Mouse (Mus musculus): ENCODE measurements around the gene Adra2b.

Gene Adra2b

DNA sequence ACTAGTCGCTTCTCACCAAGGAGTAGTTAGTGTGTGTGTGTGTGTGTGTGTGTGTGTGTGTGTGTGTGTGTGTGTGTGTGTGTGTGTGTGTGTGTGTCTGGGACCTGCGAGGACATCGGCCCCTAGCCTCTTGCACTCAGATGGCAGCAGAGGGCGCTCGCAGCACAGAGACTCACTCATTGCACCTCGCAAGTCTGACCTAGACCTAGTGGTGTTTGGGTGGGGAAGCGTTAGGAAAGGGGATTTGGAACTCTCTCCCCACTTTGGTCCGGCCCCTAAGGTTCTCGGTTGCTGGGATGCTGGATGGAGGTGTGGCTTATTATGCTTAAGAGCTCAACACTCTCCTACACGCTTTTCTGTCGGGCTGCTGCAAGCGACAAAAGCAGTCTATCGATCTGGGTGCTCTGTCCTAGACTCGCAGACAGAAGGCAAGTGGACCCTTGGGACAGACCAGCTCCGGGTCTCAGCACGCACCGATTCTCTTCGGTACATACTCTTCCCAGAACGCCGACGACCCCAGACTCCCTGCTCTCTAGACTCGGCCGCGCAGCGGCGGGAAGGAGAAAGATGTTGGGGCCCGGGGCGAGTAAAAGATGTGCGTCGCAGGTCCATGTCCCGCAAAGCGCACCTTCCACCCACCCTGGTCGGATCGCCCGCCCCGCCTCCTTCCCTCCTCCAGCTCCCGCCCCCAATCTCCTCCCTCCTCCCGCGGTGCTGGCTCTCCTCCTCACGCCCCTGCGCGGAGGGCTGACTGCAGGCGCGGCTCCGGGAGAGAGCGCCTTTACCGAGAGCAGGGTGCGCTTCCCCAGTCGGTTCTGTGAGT, at the start of gene Adra2b:
Adra2b (plus strand) TSS at position 750 of the 823 bp plus-strand sequence.
- peak; percentile 73 for DNase-seq (ENCODE audit: low read depth, low spot score)

DNA sequence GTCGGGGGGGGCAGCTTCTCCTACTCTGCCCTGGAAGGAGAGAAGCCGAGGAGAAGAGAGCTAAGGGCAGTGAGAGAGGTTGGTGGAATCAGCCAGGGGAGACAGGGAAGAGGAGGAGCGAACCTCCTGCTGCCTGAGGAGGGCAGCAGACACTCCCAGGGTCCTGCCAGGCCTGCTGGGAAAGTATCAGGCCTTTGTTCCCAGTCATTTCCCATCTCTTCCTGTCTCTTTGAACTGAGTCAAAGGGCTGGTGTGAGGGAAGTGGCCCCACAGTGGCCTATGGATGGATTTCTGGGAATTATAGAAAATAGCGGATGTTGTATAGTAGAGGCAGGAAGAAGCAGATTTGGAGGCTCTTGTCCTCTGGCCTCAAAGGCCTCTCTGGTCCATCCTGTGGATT, 49.1 kb upstream of the Adra2b start:
- DNase-seq (ENCODE audit: low read depth, low spot score), result no peak

DNA sequence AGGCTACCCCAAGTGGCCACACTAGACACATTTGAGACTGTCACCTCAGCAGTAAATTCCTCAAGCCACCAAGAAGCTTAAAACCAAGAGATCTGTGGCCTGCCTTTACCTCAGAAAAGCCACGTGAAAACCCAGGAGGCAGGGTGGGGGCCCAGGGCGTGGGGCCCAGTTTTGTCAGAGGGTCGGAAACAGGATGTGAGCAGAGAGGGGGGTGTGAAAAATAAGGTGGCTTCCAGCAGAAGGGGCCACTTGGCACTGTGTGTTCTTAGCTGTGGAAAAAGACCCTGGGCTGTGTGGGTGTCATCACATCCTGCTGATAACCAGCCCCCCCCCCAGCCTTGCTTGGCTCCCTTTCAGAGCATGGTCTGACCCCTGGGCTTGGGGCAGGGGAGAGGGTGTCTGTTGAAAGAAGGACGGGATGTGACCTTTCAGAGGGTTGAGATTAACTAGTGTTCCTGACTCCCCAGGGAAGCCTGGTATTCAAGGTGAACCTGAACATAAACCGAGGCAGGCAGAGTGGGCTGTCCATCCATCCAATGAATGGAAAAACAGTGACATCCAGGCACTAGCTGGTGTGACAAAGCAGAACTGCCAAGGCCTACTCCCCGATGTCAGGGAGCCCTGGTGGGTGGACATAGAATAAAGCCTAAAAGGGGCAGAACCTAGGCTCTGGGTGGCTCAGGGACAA, 48.4 kb upstream of the Adra2b start:
- DNase-seq (ENCODE audit: low read depth, low spot score), result no peak

DNA sequence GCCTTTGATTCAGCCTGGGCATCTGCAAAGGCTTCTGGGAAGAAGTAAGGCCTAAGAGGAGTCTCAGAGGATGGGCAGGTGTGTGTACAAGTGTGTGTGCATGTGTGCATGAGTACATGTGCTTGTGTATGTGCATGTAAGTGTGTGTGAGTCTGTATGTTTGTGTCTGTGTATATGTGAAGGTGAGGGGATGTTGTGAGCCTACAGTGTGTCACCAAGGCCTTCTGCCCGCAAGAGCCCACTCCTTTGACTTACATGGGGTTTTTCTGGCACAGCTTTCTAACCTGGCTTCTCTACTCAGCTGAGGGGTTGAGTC, 47.9 kb upstream of the Adra2b start:
- DNase-seq (ENCODE audit: low read depth, low spot score), result no peak

DNA sequence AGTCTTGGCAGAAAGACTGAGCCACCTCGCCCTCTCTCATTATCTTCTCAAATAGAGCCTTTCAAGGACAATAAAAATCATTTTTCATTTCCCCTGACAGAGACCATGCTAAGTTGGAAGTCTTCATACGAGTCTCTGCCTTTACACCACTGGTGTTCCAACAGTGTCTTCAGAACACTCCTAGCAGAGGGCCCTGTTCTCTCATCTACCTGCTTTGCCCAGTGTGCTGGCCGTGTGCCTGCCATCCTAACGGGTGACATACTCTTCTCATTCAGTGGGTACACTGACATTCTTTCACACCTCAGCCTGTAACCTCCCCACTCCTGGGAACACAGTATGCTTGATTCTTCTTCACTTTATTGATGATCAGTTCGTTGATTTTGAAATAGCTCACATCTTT, 46.6 kb upstream of the Adra2b start:
- DNase-seq (ENCODE audit: low read depth, low spot score), result no peak

DNA sequence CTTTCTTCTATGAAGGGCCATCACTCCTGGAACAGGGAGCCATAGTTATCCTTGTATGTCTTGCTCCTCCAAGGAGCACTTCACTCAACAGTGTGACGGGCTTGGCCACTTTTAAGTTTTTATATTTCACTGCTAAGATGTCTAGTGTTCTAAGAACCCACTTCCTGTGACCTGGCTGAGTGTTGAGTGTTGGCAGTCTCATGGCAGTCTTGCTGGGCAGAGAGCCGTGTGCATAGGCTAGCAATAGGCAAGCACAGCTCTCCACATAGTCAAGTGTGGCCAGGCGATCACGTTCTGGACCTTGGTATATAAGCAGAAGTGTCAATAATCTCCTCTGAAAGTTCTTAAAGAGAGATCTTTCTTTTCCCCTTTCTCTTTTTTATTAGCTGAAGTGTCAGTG, 44.9 kb upstream of the Adra2b start:
- no peak for DNase-seq (ENCODE audit: low read depth, low spot score)

DNA sequence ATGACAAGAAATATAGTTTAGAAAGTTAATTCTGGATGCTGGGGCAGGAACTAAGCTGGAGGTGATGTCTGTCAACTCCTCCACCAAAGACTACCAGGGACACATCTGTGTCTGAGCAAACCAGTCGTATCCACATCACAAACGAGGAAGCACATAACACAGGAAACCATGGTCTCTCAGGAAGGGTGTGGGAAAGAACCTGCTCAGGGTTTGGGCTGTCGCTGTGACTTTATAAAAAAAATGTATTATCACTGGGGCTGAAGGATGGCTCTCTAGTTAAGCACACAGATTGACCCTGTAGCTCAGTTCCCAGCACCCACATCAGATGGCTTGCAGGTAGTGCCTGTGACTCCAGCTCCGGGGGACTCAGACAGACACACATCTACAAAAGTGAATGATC, 43.9 kb upstream of the Adra2b start:
- DNase-seq (ENCODE audit: low read depth, low spot score), result no peak

DNA sequence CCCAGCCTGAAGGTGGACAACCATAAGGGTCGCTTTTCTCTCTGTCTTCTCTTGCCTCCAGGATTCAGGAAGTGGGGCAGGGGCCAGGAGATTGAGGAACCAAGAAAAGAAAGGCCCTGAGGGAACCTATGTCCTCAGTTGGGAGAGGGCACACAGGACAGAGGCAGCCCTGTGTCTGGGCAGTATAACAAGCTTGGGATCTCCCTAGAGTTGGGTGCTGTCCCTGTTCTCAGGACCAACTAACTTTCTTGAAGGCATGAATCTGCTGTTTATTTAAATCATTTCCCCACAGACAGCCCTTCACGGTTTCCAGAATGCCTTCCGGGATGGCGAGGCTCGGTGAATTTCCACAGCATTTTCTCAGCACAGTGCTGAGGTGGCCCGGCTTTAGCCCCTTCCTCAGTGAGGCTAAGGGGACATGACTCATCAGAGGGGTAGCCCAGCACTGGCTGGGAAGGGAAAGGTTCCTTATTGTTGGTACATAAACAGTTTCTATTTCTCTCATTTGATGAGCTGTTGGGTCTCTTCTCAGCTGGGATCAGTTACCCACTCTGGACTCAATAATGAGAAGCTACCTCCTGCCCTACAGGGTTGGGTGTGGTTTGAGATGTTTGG, 40.2 kb upstream of the Adra2b start:
- DNase-seq (ENCODE audit: low read depth, low spot score), result peak; percentile 28

DNA sequence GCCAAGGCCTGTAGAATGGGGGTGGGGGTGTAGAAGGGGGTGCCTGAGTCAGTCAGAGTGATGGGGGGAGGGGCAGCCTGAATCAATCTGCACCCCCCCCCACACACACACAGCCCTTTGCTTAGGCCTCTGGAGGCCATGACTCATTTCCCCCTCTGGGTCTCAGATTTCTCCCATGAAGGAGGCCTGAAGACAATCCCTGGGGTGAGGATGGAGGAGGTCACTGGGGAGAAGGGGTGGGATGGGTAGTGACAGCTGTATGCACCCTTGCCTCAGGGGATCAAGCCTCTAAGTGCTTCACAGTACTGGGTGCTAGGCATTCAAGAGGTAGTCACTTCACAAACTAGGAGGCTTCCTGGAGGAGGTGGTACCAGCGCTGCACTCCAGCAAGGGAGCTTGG, 39.3 kb upstream of the Adra2b start:
- no peak for DNase-seq (ENCODE audit: low read depth, low spot score)

DNA sequence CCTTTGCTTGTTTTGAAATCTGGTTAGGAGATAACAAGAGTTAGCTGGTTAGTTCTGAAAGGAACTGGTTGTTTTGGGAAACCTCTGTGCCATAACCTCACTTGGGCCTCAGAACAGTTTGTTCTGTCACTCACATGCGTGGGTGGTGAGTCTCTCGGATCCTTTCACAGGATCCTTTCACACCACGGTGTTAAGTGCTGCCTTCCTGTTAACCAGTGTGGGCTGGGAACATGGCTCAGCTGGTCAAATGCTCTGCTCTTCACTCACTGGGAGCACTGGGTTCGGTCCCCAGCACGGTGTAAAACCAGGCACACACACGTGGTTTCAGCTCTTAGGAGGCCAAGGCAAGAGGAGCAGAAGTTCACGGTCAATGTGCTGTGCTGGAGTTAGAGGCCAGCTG, 38.6 kb upstream of the Adra2b start:
- DNase-seq (ENCODE audit: low read depth, low spot score), result no peak

DNA sequence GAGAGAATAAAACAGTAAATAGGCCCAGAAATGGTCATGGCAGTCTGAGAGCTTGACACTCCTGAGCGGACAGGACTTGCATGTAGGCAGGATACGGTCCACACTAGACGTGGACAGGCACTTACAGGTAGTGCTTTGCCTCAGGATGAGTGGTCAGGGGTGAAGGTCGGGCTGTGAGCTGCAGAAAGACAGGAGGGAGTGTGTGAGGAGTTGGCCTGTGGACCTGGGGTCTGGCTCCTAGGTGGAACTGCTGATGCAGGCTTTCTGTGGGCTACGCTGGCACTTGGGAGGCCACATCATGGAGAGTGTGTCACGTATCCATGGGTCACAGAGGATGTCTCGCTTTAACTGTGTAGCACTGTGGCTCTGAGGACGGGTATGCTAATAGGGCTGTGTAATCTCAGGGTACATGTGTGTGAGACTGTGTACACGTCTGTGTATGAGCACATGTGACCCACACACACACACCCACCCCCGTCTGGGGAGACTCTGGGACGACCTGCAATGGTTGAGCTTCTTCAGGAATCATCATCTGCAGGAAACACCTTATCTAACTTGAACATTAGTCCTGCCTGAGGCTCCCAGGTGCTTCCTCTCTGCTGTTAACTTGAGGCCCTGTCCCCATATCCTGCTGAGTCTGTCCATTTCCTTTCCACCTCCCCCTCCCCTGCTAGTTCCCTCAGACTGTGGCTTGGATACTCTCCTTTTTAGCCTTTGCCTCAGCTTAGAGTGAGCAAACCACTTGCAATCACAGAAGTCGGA, 34.7 kb upstream of the Adra2b start:
- no peak for DNase-seq (ENCODE audit: low read depth, low spot score)

DNA sequence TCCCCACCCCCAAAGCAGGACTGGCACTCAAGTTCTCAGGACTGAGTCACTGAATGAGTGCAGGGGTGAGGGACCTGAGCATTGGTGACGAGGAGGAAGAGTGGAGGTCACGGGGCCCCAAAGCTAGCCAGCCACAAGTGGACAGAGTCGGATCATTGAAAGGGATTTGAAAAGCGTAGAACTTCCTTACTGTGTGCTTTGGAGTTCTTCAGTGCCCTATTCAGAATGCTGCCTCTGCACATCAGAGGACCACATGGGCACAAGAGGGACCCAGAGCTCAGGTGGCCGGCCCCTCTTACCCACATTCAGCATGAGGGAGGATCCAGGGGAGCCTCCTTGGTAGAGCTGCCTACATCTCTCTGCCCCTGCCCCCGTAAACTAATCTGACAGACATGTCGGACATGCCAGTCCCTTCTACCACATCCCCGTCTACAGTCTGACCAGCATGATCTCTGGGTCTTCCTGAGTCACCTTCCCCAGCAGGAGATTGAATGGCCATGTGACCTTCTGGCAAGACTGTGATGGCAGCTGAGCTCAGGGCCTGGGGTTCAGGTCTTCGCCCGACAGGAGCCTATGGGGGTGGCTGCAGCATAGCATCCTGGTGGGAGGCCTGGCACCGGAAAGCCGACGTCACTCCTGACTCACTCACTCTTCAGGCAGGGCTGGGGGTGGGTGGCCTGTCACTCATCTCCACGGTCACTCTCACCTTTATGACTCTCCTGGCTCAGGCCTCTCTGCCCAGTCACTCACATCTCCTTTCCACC, 30.0 kb upstream of the Adra2b start:
- DNase-seq (ENCODE audit: low read depth, low spot score), result no peak

DNA sequence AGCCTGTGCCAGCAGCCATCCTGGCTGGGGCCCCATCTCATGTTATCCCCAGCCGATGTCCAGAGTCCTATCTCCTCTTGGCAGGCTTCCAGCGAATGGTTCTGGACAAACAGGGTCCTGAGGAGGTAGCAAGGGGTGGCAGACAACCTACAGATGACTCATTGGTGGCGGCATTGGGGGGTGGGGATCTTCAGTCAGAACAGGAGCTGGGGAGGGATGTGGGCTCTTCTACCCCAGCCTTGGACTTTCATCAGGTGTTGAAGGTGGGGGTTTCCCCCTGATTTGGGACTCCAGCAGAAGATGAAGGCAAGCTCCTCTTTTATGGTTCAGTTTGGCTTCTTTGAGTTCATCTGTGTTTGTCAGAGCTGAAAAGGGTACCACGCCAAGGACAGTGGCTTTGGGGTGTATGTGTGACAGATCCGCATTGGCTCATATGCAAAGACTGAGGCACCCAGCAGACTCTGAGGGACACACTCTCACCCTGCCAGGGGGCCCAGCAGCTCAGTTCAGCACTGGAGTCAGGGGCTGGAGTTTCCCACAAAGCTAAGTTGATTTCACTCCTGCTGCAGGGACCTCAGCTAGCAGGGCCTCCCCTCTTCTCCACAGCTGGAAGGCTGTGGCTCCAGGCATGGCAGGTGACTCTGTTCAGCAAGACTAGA, 28.9 kb upstream of the Adra2b start:
- peak; percentile 74 for DNase-seq (ENCODE audit: low read depth, low spot score)

DNA sequence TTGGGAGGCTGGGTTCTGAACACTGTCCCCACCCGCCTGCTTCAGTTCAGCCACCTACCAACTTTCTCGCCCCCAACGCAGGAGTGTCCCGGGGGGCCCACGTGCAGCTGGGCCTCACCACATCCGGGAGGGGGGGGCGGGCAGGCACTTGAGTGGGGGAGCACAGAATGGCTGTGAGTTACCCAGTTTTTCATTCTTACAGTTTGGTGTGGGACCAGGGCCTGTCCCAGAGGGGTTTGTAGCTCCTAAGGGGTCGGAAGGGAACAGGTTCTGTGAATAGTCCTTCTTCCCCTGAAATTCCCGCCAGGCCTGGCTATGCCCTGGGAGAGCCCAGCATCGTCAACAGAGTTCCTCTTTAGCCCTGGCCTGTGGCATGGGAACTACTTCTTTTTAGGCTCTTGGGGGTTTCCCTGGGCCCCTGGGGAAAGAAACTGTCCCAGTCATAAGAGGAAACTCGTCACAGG, 27.9 kb upstream of the Adra2b start:
- DNase-seq (ENCODE audit: low read depth, low spot score), result peak; percentile 94

DNA sequence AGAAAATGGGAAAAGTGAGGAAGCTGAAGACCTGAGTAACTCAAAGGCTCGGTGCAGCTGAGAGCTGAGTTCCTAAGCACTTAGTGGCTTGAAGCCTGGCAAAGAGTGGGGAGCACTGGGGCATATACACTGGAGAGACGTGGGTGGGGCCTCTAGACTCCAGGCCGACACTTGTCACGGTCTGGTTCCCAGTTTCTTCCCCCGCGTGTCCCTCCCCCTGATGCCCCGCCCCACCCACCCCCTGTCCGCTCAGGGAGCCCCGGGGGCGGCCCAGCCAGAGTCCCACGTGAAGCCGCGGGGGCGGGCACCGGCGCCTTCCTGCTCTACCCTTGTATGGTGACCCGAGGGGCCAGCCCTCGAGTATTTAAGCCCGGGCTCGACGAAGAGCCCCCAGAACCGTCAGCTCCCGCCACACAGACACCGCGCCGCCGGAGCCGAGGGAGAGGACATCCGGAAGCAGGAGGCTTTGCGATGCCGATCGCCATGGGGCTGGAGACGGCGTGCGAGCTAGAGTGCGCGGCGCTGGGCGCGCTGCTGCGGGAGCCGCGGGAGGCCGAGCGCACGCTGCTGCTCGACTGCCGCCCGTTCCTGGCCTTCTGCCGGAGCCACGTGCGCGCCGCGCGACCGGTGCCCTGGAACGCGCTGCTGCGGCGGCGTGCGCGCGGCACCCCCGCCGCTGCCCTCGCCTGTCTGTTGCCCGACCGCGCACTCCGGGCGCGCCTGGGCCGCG, 27.1 kb upstream of the Adra2b start, which contains the start of gene Dusp2:
Dusp2 (plus strand) TSS at position 393 of the 730 bp plus-strand sequence.
- DNase-seq (ENCODE audit: low read depth, low spot score), result peak; percentile 99

DNA sequence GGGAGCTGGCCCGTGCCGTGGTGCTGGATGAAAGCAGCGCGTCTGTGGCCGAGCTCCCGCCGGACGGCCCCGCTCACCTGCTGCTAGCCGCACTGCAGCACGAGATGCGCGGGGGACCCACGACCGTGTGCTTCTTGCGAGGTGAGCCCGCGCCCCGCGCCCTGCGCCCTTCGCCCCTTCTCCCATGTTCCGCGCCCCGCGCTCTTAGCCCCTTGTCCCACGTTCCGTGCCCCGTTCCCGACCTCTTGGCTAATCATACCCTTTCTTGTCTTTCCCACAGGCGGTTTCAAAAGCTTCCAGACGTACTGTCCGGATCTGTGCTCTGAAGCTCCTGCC, 26.5 kb upstream of the Adra2b start:
- DNase-seq (ENCODE audit: low read depth, low spot score), result no peak

DNA sequence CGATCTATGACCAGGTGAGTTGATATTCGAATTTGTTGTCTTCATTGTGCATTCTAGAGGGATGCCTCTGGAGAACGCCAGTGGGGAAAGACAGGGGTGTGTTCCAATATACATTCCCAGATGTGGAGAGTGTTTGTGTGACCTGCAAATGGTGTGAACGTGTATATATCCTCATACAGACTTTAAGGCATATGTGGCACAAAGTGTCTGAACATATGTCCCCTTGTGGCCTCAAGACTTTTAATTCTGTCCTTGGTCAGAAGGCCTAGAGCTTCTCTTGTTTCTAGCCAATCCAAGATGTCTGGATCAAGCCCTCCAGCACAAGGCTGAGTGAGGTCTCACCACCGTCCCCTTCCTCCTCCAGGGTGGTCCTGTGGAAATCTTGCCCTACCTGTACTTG, 26.1 kb upstream of the Adra2b start:
- no peak for DNase-seq (ENCODE audit: low read depth, low spot score)

DNA sequence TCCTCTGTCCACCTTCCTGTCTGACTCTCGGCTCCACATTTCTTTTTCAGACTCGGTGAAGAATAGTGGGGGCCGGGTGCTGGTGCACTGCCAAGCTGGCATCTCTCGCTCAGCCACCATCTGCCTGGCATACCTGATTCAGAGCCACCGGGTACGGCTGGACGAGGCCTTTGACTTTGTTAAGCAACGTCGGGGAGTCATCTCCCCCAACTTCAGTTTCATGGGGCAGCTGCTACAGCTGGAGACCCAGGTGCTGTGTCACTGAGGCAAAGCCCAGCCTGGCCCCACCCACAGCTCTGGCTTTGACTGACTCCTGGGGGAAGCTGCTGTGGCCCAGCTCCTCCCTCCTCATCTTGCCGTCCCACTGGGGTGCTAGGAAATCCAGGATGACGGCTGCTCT, 25.5 kb upstream of the Adra2b start:
- DNase-seq (ENCODE audit: low read depth, low spot score), result peak; percentile 91

DNA sequence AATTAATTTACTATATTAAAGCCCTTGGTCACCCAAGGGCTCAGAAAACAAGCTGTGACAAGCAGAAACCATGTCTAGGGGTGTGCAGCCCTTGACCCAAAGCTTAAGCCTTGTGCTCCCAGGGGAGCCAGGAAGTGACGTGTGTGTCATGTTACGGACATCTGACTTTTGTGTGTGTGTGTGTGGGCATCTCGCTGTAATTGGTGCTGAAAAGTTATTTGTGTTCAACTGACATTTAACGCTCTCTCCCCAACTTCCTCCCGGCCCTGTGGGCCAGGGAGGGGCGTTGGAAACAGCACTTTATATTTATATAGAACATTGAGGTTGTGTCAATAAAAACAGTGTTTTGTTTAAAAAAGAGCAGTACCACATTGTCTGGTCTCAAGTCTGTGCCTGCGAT, 25.0 kb upstream of the Adra2b start:
- peak; percentile 79 for DNase-seq (ENCODE audit: low read depth, low spot score)

DNA sequence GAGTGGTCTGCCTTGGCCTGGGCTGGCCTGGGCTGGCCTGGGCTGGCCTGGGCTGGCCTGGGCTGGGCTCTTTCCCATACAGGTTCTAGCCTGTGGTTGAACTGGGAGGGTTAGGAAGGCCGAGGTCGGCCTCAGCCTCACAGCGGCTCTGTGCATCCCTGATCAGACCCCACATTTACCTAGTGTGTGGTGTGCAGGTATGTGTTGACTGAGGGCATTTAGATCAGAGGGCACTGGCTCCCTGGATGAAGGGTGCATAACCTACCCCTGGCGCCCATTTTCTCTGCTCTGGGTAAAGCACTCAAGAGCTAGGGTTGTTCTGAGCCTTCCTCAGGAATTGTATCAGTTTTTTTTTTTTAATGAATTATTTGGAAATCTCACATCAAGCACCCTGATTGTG, 24.6 kb upstream of the Adra2b start, which contains the start of gene Astl:
Astl (plus strand) TSS at position 224 of the 400 bp plus-strand sequence.
- no peak for DNase-seq (ENCODE audit: low read depth, low spot score)

Measured in A20 (cell line).